Mouse (Mus musculus) lung, postnatal 0 days (tissue): ENCODE results near the gene Ablim1.

ENCODE experiments used
- CTCF ChIP-seq: IDR thresholded peaks from 2 replicates; pipeline ENCODE4 v1.5.1; 2016; ENCODE audit warnings: antibody characterized with exemption, mild to moderate bottlenecking
- EP300 ChIP-seq: IDR thresholded peaks from 2 replicates; pipeline ENCODE4 v1.6.1; 2016; ENCODE audit warnings: antibody characterized with exemption, mild to moderate bottlenecking, control low read depth

- peak; percentile 11; the same call in 1 of the 2 replicates for TF ChIP-seq CTCF
- TF ChIP-seq EP300, result peak; percentile 59
These were observed 191.1 kb downstream of the Ablim1 start for GRCm38 (mm10) chr19:57123503-57124137.
